ENCODE assay signal across 9 mouse cellular contexts in the genomic region with DNA sequence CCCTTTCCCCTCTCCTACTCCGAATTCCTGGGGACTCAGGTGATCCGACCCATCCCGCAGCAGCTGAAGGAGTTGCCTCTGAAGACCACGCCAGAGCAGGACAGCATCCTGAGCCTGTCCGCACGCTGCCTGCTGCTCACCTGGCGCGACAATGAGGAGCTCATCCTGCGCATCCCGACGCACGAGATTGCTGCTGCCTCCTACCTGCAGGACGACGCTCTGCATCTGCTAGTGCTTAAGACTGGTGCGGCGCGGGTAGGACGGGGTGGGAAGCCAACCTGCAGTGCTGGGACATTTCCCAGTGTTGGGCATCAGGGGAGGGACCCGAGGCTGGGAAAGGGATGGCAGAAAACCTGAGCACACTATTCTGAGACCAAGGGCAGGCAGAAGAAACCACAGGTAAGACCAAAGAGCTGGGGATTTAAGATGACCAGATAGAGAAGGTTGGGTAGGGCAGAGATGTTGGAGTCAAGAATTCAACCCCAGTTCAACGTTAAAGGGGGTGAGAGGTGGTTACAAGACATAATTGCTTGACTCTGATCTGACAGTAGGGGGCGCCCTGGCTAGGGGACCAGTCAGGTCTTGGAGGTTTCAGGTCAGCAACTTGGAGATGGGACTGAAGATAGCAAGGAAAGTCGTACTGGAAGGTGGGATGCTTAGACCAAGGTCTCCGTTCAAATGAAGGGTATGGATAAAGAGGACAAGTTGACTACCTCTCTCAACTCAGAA. TPM values are rescaled to one million over a fixed set of nuclear protein-coding genes. Genes with fewer than 3 reads are reported as not detected.
A peak's percentile ranks its signal among the peaks of the same experiment; 100 is the strongest.
DNase-seq lines count a peak whose midpoint lies in the region; ATAC-seq and TF ChIP-seq lines count a peak whose summit lies in the region.
"Had no signal": no experiment of that assay in that cellular context is flagged by ENCODE, and none has a peak within 500 bp of the region (broad histone marks: within the 10 kb centered on the region; RNA-seq: fewer than 3 reads in every experiment).

No protein-coding gene starts in this region.

- H3K27me3 ChIP-seq in kidney, embryonic 14.5 days (ENCODE audit: control insufficient read depth, insufficient read depth, low read length): peaks cover 55% of the 10 kb centered on the region
- peaks cover 39% of the 10 kb centered on the region for H3K27me3 ChIP-seq in embryonic facial prominence, embryonic 11.5 days (ENCODE audit: control insufficient read depth, insufficient read depth, low read length)
- H3K27me3 ChIP-seq in lung, embryonic 14.5 days (ENCODE audit: insufficient read depth, low read length): peaks cover 50% of the 10 kb centered on the region
- peaks cover 20% of the 10 kb centered on the region for H3K27me3 ChIP-seq in stomach, postnatal 0 days (ENCODE audit: control insufficient read depth, insufficient read depth, low read length)

- peak; percentile 52 for TF ChIP-seq CTCF in lung, embryonic 14.5 days (IDR thresholded peaks at IDR 0.05; ENCODE audit: low read depth)
- TF ChIP-seq CTCF in stomach, postnatal 0 days (IDR thresholded peaks at IDR 0.05; ENCODE audit: low read depth): peak; percentile 57

- peak overlapping the region; percentile 35; the same call in 1 of the 2 replicates for H3K4me3 ChIP-seq in kidney, embryonic 14.5 days (ENCODE audit: low read length)
- H3K4me3 ChIP-seq in embryonic facial prominence, embryonic 11.5 days (ENCODE audit: low read depth, low read length): no peak overlapping the region
- H3K4me3 ChIP-seq in lung, embryonic 14.5 days (ENCODE audit: low read depth, low read length): no peak overlapping the region; the same call in 1 of the 2 replicates
- no peak overlapping the region for H3K4me3 ChIP-seq in stomach, postnatal 0 days (ENCODE audit: low read depth, low read length)

- H3K4me1 ChIP-seq in kidney, embryonic 14.5 days (ENCODE audit: control insufficient read depth, insufficient read depth, low read length): peaks cover under 1% of the 10 kb centered on the region; the same call in 1 of the 2 replicates
- peaks cover 4% of the 10 kb centered on the region; the same call in 1 of the 2 replicates for H3K4me1 ChIP-seq in embryonic facial prominence, embryonic 11.5 days (ENCODE audit: control insufficient read depth, insufficient read depth, low read length)
- H3K4me1 ChIP-seq in lung, embryonic 14.5 days (ENCODE audit: insufficient read depth): peaks cover 3% of the 10 kb centered on the region; the same call in 1 of the 2 replicates
- H3K4me1 ChIP-seq in stomach, postnatal 0 days (replicated peaks; ENCODE audit: control insufficient read depth, insufficient read depth): no peaks in the 10 kb centered on the region

- no peak for TF ChIP-seq EP300 in stomach, postnatal 0 days (optimal IDR thresholded peaks at IDR 0.05)

- H3K36me3 ChIP-seq in kidney, embryonic 14.5 days (ENCODE audit: control insufficient read depth, insufficient read depth, low read length): no peaks in the 10 kb centered on the region
- no peaks in the 10 kb centered on the region for H3K36me3 ChIP-seq in embryonic facial prominence, embryonic 11.5 days (replicated peaks; ENCODE audit: control insufficient read depth, insufficient read depth, low read depth, low read length)
- H3K36me3 ChIP-seq in lung, embryonic 14.5 days (ENCODE audit: insufficient read depth): no peaks in the 10 kb centered on the region
- H3K36me3 ChIP-seq in stomach, postnatal 0 days (ENCODE audit: control insufficient read depth, insufficient read depth, low read length): no peaks in the 10 kb centered on the region
- H3K36me3 ChIP-seq: stomach, embryonic 15.5 days had no signal

- ATAC-seq in kidney, embryonic 14.5 days (ENCODE audit: low FRiP score, low TSS enrichment): no peak
- ATAC-seq in embryonic facial prominence, embryonic 11.5 days (replicated peaks; ENCODE audit: insufficient number of reproducible peaks, low FRiP score, low TSS enrichment, low read depth): no peak
- ATAC-seq in lung, embryonic 14.5 days (ENCODE audit: insufficient read depth): no peak
- ATAC-seq in stomach, postnatal 0 days (ENCODE audit: low FRiP score, low TSS enrichment): no peak
- ATAC-seq in megakaryocyte progenitor cell, adult 5-6 weeks (replicated peaks; ENCODE audit: poor library complexity): no peak

- no peak overlapping the region for H3K9ac ChIP-seq in kidney, embryonic 14.5 days (ENCODE audit: low read depth, low read length)
- no peak overlapping the region for H3K9ac ChIP-seq in embryonic facial prominence, embryonic 11.5 days (replicated peaks; ENCODE audit: low read length)
- H3K9ac ChIP-seq in lung, embryonic 14.5 days: no peak overlapping the region
- H3K9ac ChIP-seq in stomach, postnatal 0 days (ENCODE audit: low read length): no peak overlapping the region

- DNase-seq in kidney, adult 11 months: no peak
- DNase-seq in adrenal gland, postnatal 14 days: peak; percentile 77
- DNase-seq in embryonic facial prominence, embryonic 11.5 days (ENCODE audit: low spot score): peak; percentile 30
- DNase-seq in lung, embryonic 14.5 days: peak; percentile 33
- DNase-seq in stomach, postnatal 0 days (ENCODE audit: low spot score): peak; percentile 24
- no peak for DNase-seq in urinary bladder, adult 2 months (ENCODE audit: low spot score)

- H3K4me2 ChIP-seq in kidney, embryonic 14.5 days (replicated peaks; ENCODE audit: low read depth, low read length): no peak overlapping the region
- no peak overlapping the region for H3K4me2 ChIP-seq in embryonic facial prominence, embryonic 11.5 days (ENCODE audit: low read depth, low read length)
- peak overlapping the region; percentile 54; the same call in 1 of the 2 replicates for H3K4me2 ChIP-seq in lung, embryonic 14.5 days
- H3K4me2 ChIP-seq in stomach, postnatal 0 days (replicated peaks; ENCODE audit: low read depth): no peak overlapping the region

- no peak overlapping the region for H3K27ac ChIP-seq in kidney, embryonic 14.5 days (ENCODE audit: low read depth, low read length)
- no peak overlapping the region for H3K27ac ChIP-seq in embryonic facial prominence, embryonic 11.5 days (replicated peaks; ENCODE audit: low read depth, low read length)
- no peak overlapping the region for H3K27ac ChIP-seq in lung, embryonic 14.5 days (ENCODE audit: low read depth)
- H3K27ac ChIP-seq in stomach, postnatal 0 days (replicated peaks): no peak overlapping the region
- H3K27ac ChIP-seq: stomach, embryonic 15.5 days had no signal

- H3K9me3 ChIP-seq in kidney, embryonic 14.5 days (ENCODE audit: control insufficient read depth, low read length): no peaks in the 10 kb centered on the region
- no peaks in the 10 kb centered on the region for H3K9me3 ChIP-seq in embryonic facial prominence, embryonic 11.5 days (replicated peaks; ENCODE audit: control insufficient read depth, low read length)
- H3K9me3 ChIP-seq in lung, embryonic 14.5 days (ENCODE audit: low read depth, low read length): no peaks in the 10 kb centered on the region
- H3K9me3 ChIP-seq in stomach, postnatal 0 days (ENCODE audit: control insufficient read depth, low read length): no peaks in the 10 kb centered on the region
- H3K9me3 ChIP-seq: stomach, embryonic 15.5 days had no signal

- 12% methylated on average over 23 of the region's 23 CpGs for WGBS in kidney, embryonic 14.5 days
- 8% methylated on average over 23 of the region's 23 CpGs for WGBS in embryonic facial prominence, embryonic 11.5 days
- WGBS in lung, embryonic 14.5 days: 12% methylated on average over 23 of the region's 23 CpGs
- WGBS in stomach, postnatal 0 days: 15% methylated on average over 23 of the region's 23 CpGs

RNA-seq across cellular contexts. Expression of a gene that starts 5.2 kb away (rescaled TPM):
- polyA plus RNA-seq in kidney, embryonic 14.5 days (2014; fragmentation: Nextera tagmentation; extraction: Ambion mirVana): 4.2 and 4.4 TPM in 2 replicates
- 15.3 and 21.3 TPM in 2 replicates for total RNA-seq in adrenal gland, postnatal 14 days (2021)
- 1.3 and 1.7 TPM in 2 replicates for polyA plus RNA-seq in embryonic facial prominence, embryonic 11.5 days (2014; fragmentation: Nextera tagmentation; extraction: Ambion mirVana)
- polyA plus RNA-seq in lung, embryonic 14.5 days (2014; fragmentation: Nextera tagmentation; extraction: Ambion mirVana): 5.7 and 6.0 TPM in 2 replicates
- polyA plus RNA-seq in stomach, postnatal 0 days (2015; fragmentation: Nextera tagmentation; extraction: Ambion mirVana): 1.1 and 1.2 TPM in 2 replicates
- 12.4 and 15.5 TPM in 2 replicates for polyA plus RNA-seq in urinary bladder, adult 2 months (2012; rRNA removed)
- 2.5 and 2.8 TPM in 2 replicates for total RNA-seq in megakaryocyte progenitor cell, adult 5-6 weeks (2015)
- total RNA-seq in megakaryocyte progenitor cell, adult 5-6 weeks (2017): 1.2 and 2.2 TPM in 2 replicates

RNA-seq across cellular contexts. Expression of a gene that starts 37.3 kb away (rescaled TPM):
- 3.9 and 4.8 TPM in 2 replicates for polyA plus RNA-seq in kidney, embryonic 14.5 days (2014; fragmentation: Nextera tagmentation; extraction: Ambion mirVana)
- total RNA-seq in adrenal gland, postnatal 14 days (2021): 2.0 and 2.9 TPM in 2 replicates
- polyA plus RNA-seq in embryonic facial prominence, embryonic 11.5 days (2014; fragmentation: Nextera tagmentation; extraction: Ambion mirVana): 1.8 TPM in 2 replicates
- 2.6 and 3.7 TPM in 2 replicates for polyA plus RNA-seq in lung, embryonic 14.5 days (2014; fragmentation: Nextera tagmentation; extraction: Ambion mirVana)
- 3.2 and 3.6 TPM in 2 replicates for polyA plus RNA-seq in stomach, postnatal 0 days (2015; fragmentation: Nextera tagmentation; extraction: Ambion mirVana)
- 4.0 and 4.3 TPM in 2 replicates for polyA plus RNA-seq in urinary bladder, adult 2 months (2012; rRNA removed)
- total RNA-seq in megakaryocyte progenitor cell, adult 5-6 weeks (2015): 16.3 and 17.3 TPM in 2 replicates
- 20.1 and 25.7 TPM in 2 replicates for total RNA-seq in megakaryocyte progenitor cell, adult 5-6 weeks (2017)

RNA-seq across cellular contexts. Expression of a gene that starts 39.3 kb away (rescaled TPM):
- polyA plus RNA-seq in kidney, embryonic 14.5 days (2014; fragmentation: Nextera tagmentation; extraction: Ambion mirVana): not detected in 2 replicates
- 0.93 and 1.3 TPM in 2 replicates for total RNA-seq in adrenal gland, postnatal 14 days (2021)
- polyA plus RNA-seq in embryonic facial prominence, embryonic 11.5 days (2014; fragmentation: Nextera tagmentation; extraction: Ambion mirVana): 0.07 and 0.36 TPM in 2 replicates
- not detected in 2 replicates for polyA plus RNA-seq in lung, embryonic 14.5 days (2014; fragmentation: Nextera tagmentation; extraction: Ambion mirVana)
- polyA plus RNA-seq in stomach, postnatal 0 days (2015; fragmentation: Nextera tagmentation; extraction: Ambion mirVana): 0.04 TPM in 1 of 2 replicates, not detected in the other
- 0.03 and 0.04 TPM in 2 replicates for polyA plus RNA-seq in urinary bladder, adult 2 months (2012; rRNA removed)
- total RNA-seq in megakaryocyte progenitor cell, adult 5-6 weeks (2015): not detected in 2 replicates
- not detected in 2 replicates for total RNA-seq in megakaryocyte progenitor cell, adult 5-6 weeks (2017)

RNA-seq across cellular contexts. Expression of a gene that starts 55.7 kb away (rescaled TPM):
- polyA plus RNA-seq in kidney, embryonic 14.5 days (2014; fragmentation: Nextera tagmentation; extraction: Ambion mirVana): 58.2 and 79.8 TPM in 2 replicates
- 112 and 124 TPM in 2 replicates for total RNA-seq in adrenal gland, postnatal 14 days (2021)
- polyA plus RNA-seq in embryonic facial prominence, embryonic 11.5 days (2014; fragmentation: Nextera tagmentation; extraction: Ambion mirVana): 71.4 and 75.6 TPM in 2 replicates
- polyA plus RNA-seq in lung, embryonic 14.5 days (2014; fragmentation: Nextera tagmentation; extraction: Ambion mirVana): 54.5 and 56.8 TPM in 2 replicates
- 66.0 and 66.8 TPM in 2 replicates for polyA plus RNA-seq in stomach, postnatal 0 days (2015; fragmentation: Nextera tagmentation; extraction: Ambion mirVana)
- 96.1 and 115 TPM in 2 replicates for polyA plus RNA-seq in urinary bladder, adult 2 months (2012; rRNA removed)
- total RNA-seq in megakaryocyte progenitor cell, adult 5-6 weeks (2015): 59.1 and 59.5 TPM in 2 replicates
- 178 and 193 TPM in 2 replicates for total RNA-seq in megakaryocyte progenitor cell, adult 5-6 weeks (2017)

Comparison
In these comparisons a context has a peak if more than half of its experiments do, and no peak if none do; other contexts are left out.
1. DNase-seq: peak in adrenal gland, postnatal 14 days (single experiment), embryonic facial prominence, embryonic 11.5 days (single experiment), lung, embryonic 14.5 days (single experiment) and stomach, postnatal 0 days (single experiment); none in kidney, adult 11 months (single experiment) and urinary bladder, adult 2 months (single experiment).